Mouse (Mus musculus): ENCODE measurements at regions not wholly inside any gene's neighbourhood (a gene's known extent, or its start where the extent isn't known, plus 50 kb on each side); places are given as distances from the start of the nearest gene placed in this dataset.

DNA sequence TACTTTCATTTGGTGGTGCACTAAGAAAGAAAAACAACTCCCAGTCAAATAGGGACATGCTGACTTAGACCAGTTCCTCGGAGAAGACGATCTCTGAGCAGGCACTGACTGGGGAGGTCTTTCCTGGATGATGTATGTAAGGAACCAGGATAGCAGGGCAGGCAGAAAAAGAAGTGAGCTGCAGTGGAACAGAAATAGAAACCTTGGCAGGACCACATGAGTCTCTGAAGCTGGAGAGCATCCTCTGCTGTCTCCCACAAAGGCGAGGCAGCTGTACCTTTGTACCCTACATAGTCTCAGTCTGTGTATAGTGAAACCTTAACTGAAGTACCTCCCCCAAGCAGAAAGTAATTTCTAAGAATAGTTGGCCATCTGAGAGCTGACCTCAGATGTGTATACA is 104.4 kb upstream of the Gm37988 start:
- TF ChIP-seq CTCF (IDR thresholded peaks at IDR 0.05; ENCODE audit: control insufficient read depth, insufficient read depth, insufficient replicate concordance, low read depth, low read length) (no peak), POLR2A (IDR thresholded peaks at IDR 0.05; ENCODE audit: control insufficient read depth, low read depth, low read length) (no peak)

All from testis, adult 2 months (tissue).